Mouse (Mus musculus) c-Kit-positive CD71-negative TER-119-negative erythroid progenitor cells, embryonic 14.5 days (primary cell): Measurements from ENCODE around the gene Snrk.

ENCODE experiments used
- DNase-seq: peaks from one replicate; pipeline ENCODE4 v3.0.0-alpha.2; 2013; ENCODE audit warnings: low read depth

Snrk gene

DNA sequence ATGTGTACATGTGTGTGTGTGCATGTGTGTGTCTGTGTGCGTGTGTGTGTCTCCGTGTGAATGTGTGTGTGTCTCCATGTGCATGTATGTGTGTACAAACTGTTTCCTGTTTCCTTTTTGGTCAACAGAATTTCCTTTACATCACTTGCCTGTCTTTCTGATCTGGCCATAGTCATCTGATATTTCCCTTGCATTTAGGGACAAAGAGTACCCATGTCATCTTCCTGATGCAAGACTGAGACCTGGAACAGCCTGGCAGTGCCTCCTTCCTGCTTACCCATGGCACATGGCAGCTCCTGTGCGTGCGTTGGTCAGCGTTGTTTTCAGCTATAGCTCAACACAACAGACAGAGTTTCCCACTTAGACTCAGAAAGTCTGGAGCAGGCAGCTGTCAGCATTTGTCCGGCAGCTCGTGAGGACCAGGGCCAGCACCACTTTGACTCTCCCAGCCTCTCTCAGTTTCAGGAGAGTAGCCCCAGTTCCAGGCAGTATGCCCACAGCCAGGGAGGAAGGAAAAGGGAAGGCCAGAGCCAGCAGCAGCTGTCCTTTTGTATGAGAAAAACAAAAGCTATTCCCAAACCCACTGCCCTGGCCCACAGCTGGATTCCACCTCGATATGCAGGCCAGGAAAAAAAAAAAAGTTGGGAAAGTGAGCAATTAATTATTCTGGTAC is 7.4 kb upstream of the Snrk start:
- DNase-seq = no peak

GRCm38 (mm10) chr9:122110508-122110907 is 6.6 kb upstream of the Snrk start:
- no peak for DNase-seq

DNA sequence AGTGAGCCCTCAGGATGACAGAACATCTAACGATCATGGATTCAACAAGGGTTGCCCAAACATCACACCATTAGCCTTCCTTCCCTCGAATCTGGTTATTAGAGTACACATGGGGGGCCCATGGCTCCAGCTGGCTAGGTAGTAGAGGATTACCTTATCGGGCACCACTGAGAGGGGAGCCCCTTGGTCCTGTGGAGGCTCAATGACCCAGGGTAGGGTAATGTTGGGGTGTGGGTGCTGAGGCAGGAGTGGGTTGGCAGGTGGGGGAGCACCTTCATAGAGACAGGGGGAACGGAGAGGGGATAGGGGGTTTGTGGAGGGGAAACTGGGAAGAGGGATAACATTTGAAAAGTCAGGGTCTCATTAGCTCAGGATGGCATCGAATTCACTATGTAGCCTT is 6.1 kb upstream of the Snrk start:
- no peak for DNase-seq

- no peak for DNase-seq
These were observed 1.5 kb upstream of the Snrk start for GRCm38 (mm10) chr9:122115552-122115951.

GRCm38 (mm10) chr9:122116359-122116758 is 707 bp upstream of the Snrk start:
- no peak for DNase-seq

DNA sequence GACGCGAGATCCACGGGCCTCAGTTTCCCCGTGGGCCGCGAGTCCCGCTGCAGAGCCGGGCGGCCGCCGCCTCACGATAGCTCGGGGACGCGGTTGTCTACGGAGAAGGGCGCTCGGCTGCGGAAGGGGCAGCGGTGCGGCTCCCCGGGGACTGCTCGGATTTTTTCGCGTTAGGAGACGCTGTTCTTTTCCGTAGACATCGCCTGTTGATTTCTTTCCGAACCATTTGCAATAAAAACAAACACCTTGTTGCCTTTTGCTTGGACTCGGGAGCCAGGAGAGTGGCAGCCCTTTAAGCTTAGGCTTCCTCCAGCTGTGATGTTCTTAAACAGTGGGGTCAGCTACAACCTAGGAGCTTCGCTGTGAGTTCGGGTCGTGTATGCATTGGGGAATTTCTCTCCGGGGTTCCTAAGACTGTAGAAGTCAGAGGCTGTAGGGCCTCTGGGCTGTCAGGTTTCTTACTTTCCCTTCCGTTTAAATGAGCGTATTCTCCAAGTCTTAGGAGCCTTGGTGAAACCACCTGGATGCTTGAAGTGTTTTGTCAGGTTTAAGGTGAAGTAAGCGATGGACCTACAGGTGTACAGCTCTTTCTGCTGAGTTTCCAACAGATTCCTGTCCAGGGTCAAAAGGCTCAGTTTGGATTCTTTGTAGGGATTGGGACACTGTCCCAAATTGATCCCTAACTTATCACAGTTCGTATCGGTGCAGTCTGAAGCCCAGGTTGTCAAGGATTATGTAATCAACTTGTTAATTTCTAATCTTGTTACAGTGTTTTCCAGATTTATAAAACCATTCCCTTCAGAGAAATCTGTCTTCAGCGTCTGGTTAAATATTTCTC is 845 bp downstream of the Snrk start:
- DNase-seq = no peak

- DNase-seq = no peak
These were observed 3.0 kb downstream of the Snrk start for GRCm38 (mm10) chr9:122120089-122120488.

GRCm38 (mm10) chr9:122122113-122122512 is 5.0 kb downstream of the Snrk start:
- no peak for DNase-seq

DNA sequence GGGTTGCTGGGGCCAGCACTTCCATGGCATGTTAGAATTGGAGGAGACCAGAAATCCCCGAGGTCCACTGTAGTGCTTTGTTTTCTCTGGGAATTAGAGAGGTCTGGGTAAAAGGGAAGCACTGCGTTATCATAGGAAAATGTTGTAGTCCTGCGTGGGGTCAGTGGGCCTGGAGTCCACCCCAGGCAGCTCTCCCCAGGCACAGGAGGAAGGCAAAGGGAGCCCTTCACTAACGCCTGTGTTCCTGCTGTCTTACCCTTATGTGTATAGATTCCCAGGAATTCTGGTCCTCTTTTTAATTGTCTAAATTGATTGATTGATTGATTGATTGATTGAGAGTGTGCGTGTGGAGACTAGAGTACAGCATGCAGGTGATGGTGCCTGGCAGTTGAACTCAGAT is 6.1 kb downstream of the Snrk start:
- no peak for DNase-seq

DNA sequence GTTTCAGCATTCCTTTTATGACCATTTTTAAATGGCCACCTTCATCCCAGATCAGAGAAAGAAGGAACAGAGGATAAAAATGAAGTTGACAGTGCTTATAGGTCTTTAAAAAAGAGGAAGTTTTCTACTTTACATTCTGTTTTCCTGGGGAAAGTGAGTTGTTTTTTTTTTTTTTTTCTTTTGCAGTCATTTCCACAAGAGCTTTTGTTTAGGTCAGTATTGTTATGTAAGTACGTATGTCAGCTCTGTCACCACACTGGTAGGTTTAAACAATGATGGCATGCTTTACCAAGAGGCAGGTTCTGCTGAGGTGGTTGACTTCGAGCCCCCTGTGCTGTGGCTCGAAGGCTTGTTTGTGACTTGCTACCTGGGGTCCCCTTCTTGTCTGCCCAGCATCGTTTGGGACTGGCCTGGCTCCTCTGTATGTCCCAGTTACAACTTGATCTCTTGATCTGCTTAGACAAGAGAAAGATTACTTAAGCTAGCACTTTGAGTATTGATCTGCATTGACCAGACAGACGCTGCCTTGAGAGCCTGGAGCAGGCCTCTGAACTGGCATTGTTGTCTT is 8.7 kb downstream of the Snrk start:
- DNase-seq = no peak

DNA sequence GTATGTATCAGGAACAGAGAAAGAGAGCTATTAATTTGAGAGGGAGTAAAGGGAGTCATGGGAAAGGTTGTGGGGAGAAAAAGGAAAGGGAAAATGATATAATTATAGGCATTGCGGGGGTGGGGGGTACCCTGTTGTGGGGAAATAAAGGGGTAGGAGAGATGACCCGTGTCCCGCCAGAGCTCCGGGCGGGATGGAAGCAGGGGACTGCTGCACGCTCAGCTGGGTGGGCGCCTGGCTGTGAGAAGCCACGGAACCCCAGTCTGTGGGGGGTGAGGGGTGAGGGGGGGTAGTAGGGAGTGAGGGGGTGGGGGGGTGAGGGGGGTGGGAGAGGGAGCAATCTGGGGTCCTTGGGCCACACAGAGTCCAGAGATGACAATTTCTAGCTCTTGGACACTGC is 9.7 kb downstream of the Snrk start:
- DNase-seq = no peak

- no peak for DNase-seq
These were observed 10.3 kb downstream of the Snrk start for GRCm38 (mm10) chr9:122127271-122127785.

DNA sequence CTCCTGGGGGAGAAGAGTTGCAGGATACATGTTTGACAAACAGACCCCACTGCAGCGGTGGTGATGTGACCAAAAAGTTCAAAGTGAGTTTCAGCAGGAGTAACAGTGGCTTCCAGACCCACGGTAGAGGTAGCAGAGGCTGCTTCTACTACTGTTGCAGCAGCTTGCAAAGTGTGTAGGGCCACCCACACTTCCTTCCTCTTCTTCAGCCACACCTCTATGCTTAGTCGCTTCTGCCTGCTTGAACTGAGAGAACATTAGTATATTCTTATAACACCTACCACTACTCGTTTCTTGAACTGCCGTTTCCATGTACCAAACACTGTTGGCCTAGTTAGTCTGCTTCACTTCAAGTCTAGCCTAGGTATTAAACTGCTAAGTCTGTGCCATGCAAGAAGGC is 11.6 kb downstream of the Snrk start:
- DNase-seq = no peak

GRCm38 (mm10) chr9:122130666-122131065 is 13.6 kb downstream of the Snrk start:
- DNase-seq = no peak

DNA sequence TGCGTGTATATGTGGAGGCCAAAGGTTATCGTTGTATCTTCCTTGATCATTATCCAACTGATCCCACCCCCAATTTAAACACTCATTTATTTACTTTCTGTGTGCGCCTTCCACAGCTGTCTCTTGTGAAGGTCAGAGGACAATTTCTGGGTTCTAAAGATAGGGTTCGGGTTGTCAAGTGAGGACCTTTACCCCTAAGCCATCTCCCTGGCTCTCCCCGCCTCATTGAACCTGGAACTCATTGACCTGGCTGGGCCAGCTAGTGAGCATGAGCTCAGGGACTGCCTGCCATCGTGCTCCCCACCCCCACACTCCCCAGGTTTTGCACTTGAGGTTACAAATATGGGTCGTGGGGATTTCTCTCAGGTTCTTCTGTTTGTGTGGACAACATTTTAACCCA is 15.1 kb downstream of the Snrk start:
- no peak for DNase-seq

GRCm38 (mm10) chr9:122135095-122135884 is 18.2 kb downstream of the Snrk start:
- no peak for DNase-seq

DNA sequence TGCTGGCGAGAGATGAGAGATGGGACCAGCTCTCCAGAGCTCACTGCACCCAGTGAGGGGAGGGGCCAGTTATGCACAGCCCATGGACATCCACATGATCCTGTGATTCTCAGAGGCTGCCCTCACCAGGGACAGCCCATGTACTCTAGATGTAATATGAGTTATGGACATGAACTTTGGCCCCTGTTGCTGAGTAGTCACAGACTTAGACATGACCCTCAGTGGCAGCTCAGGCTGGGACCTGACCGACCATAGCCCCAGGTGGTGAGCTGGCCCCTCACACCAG is 18.8 kb downstream of the Snrk start:
- DNase-seq = no peak

GRCm38 (mm10) chr9:122137960-122138359 is 20.9 kb downstream of the Snrk start:
- no peak for DNase-seq

DNA sequence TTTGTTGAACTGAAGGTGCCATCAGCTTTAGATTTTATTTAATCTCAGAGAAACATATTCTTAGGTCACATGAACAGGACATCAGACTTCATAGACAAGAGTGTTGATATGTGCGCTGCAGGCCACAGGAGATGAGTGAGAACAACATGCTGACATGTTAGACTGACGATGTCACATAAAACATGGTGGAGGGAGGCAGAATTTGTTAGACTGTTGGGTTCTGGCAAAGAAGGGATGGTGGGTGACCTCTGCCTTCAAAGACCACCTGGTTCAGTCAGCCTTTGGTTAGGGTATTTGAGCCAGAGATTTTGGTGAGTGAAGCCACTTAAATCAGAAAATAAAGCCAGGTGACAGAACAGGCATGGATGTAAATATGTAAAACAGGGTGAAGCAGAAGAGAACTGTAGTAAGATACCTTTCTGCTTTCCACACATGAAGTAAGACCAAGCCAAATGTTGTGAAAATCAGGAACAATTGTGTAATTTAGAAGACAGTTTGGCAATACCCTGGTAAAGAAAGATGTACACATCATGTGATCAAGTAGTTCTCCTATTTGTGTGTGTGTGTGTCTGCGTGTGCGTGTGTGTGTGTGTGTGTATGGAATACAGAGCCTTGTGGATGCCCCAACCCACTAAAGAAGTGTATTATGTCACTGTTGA is 21.4 kb downstream of the Snrk start:
- DNase-seq = no peak

GRCm38 (mm10) chr9:122139236-122139635 is 22.2 kb downstream of the Snrk start:
- no peak for DNase-seq

DNA sequence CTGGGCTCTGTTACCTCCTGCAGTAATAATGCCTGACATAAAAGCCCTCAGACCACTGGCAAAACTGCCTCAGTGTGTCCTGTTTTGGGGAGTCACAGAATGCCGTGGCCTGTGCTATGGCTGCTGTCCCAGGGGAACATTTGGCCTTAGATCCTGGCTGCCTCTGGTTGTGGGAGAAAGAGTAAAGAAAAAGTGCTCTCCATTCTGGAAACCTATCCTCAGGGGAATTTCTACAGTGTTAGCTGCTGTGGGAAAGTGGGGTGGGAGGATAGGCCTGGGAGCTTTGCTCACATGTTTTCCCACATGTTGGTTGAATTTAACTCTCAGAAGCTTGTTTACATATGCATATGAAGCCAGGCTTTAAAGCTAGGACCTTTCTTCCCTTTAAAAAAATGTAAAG is 26.2 kb downstream of the Snrk start:
- DNase-seq = no peak

GRCm38 (mm10) chr9:122144776-122145175 is 27.7 kb downstream of the Snrk start:
- DNase-seq = no peak
